Mouse (Mus musculus) hindbrain, embryonic 13.5 days (tissue): ENCODE measurements around the gene Klk10. TPM values are rescaled to one million over a fixed set of nuclear protein-coding genes. Genes with fewer than 3 reads are reported as not detected.
A peak's percentile ranks its signal among the peaks of the same experiment; 100 is the strongest.

Experiments
- ATAC-seq: fragments of 200-750 bp; cut with Nextera tagmentation; 2 replicates; pipeline ENCODE4 v1.8.0; 2017; ENCODE audit warnings: moderate TSS enrichment; ENCODE audit not compliant: low FRiP score
- H3K27ac ChIP-seq: fragments of 300-500 bp; sonication (generic); 2 replicates; pipeline ENCODE4 v1.5.1; 2015; ENCODE audit warnings: inconsistent platforms, mild to moderate bottlenecking, moderate library complexity
- H3K27me3 ChIP-seq: fragments of 300-500 bp; sonication (generic); 2 replicates; pipeline ENCODE4 v1.6.1; 2015; ENCODE audit warnings: mild to moderate bottlenecking, inconsistent platforms
- H3K36me3 ChIP-seq: fragments of 300-500 bp; sonication (generic); 2 replicates; pipeline ENCODE4 v1.6.1; 2015; ENCODE audit warnings: mild to moderate bottlenecking, inconsistent platforms
- H3K4me1 ChIP-seq: fragments of 300-500 bp; sonication (generic); replicated peaks from 2 replicates; pipeline ENCODE4 v1.6.1; 2015; ENCODE audit warnings: inconsistent platforms
- H3K4me2 ChIP-seq: fragments of 300-500 bp; sonication (generic); 2 replicates; pipeline ENCODE4 v1.6.1; 2015; ENCODE audit warnings: inconsistent platforms, mild to moderate bottlenecking, moderate library complexity
- H3K4me3 ChIP-seq: fragments of 300-500 bp; sonication (generic); 2 replicates; pipeline ENCODE4 v1.5.1; 2015; ENCODE audit warnings: mild to moderate bottlenecking, inconsistent platforms
- H3K9ac ChIP-seq: fragments of 300-500 bp; sonication (generic); 2 replicates; pipeline ENCODE4 v1.6.1; 2015; ENCODE audit warnings: mild to moderate bottlenecking, inconsistent platforms
- H3K9me3 ChIP-seq: fragments of 300-500 bp; sonication (generic); 2 replicates; pipeline ENCODE4 v1.6.1; 2016; ENCODE audit warnings: inconsistent platforms
- WGBS: fragments of 180-500 bp; shearing (Covaris S2); methylation state at CpG from one replicate; pipeline ENCODE4 v1.1.7; 2015; 5-methylcytosine and 5-hydroxymethylcytosine counted together
- polyA plus RNA-seq: library from polyadenylated mRNA; unstranded; fragments of >200 nt; fragmentation: Nextera tagmentation; extraction: Ambion mirVana; gene quantifications from 2 replicates; pipeline ENCODE4 v1.2.1, GENCODE M21; 2015

The Klk10 gene
- polyA plus RNA-seq, 1 experiment from 2014 or later: not detected

GRCm38 (mm10) chr7:43777423-43777822 is 3.4 kb upstream of the Klk10 start:
- 88% methylated on average over 12 of the region's 12 CpGs for WGBS
- Histone ChIP-seq H3K36me3 (no peaks in the 10 kb centered on the region), H3K9me3 (no peaks in the 10 kb centered on the region), H3K27me3 (no peaks in the 10 kb centered on the region), H3K27ac (no peak overlapping the region), H3K4me3 (no peak overlapping the region), H3K4me2 (no peak overlapping the region), H3K9ac (no peak overlapping the region), H3K4me1 (peaks cover 3% of the 10 kb centered on the region; the same call in 1 of the 2 replicates)
- ATAC-seq: no peak

GRCm38 (mm10) chr7:43778176-43778970 is 2.5 kb upstream of the Klk10 start:
- WGBS: 90% methylated on average over 10 of the region's 10 CpGs
- Histone ChIP-seq H3K4me2 (no peak overlapping the region), H3K27ac (no peak overlapping the region), H3K9ac (no peak overlapping the region), H3K4me1 (peaks cover 8% of the 10 kb centered on the region), H3K27me3 (peaks cover 8% of the 10 kb centered on the region), H3K4me3 (no peak overlapping the region), H3K9me3 (no peaks in the 10 kb centered on the region), H3K36me3 (no peaks in the 10 kb centered on the region)
- no peak for ATAC-seq

GRCm38 (mm10) chr7:43780241-43780640 is 594 bp upstream of the Klk10 start:
- Histone ChIP-seq H3K4me3 (no peak overlapping the region), H3K4me2 (no peak overlapping the region), H3K9ac (no peak overlapping the region), H3K27me3 (peaks cover 18% of the 10 kb centered on the region), H3K9me3 (no peaks in the 10 kb centered on the region), H3K27ac (no peak overlapping the region), H3K4me1 (peaks cover 8% of the 10 kb centered on the region), H3K36me3 (no peaks in the 10 kb centered on the region)
- ATAC-seq: no peak
- WGBS: 74% methylated on average over 6 of the region's 6 CpGs

- peaks cover 8% of the 10 kb centered on the region for H3K4me1 ChIP-seq
- no peak overlapping the region for H3K9ac ChIP-seq
- no peaks in the 10 kb centered on the region for H3K9me3 ChIP-seq
- no peaks in the 10 kb centered on the region for H3K36me3 ChIP-seq
- WGBS: 87% methylated on average over 11 of the region's 11 CpGs
- H3K4me2 ChIP-seq: no peak overlapping the region
- H3K27ac ChIP-seq: no peak overlapping the region
- H3K4me3 ChIP-seq: no peak overlapping the region
- H3K27me3 ChIP-seq: peaks cover 18% of the 10 kb centered on the region
- ATAC-seq: no peak
Observed at GRCm38 (mm10) chr7:43781541-43781940, 706 bp downstream of the Klk10 start.

GRCm38 (mm10) chr7:43782275-43783265 is 1.7 kb downstream of the Klk10 start:
- ATAC-seq: peak; percentile 74
- H3K36me3 ChIP-seq: no peaks in the 10 kb centered on the region
- H3K9me3 ChIP-seq: no peaks in the 10 kb centered on the region
- H3K4me3 ChIP-seq: peak overlapping the region; percentile 32
- H3K4me2 ChIP-seq: peak overlapping the region; percentile 66
- no peak overlapping the region for H3K27ac ChIP-seq
- peaks cover 8% of the 10 kb centered on the region for H3K4me1 ChIP-seq
- WGBS: 7% methylated on average over 36 of the region's 36 CpGs
- H3K27me3 ChIP-seq: peaks cover 18% of the 10 kb centered on the region
- H3K9ac ChIP-seq: peak overlapping the region; percentile 65

GRCm38 (mm10) chr7:43785286-43785685 is 4.5 kb downstream of the Klk10 start:
- no peak overlapping the region for H3K9ac ChIP-seq
- peaks cover 8% of the 10 kb centered on the region for H3K4me1 ChIP-seq
- no peak overlapping the region for H3K4me2 ChIP-seq
- peaks cover 18% of the 10 kb centered on the region for H3K27me3 ChIP-seq
- H3K4me3 ChIP-seq: no peak overlapping the region
- H3K9me3 ChIP-seq: no peaks in the 10 kb centered on the region
- H3K27ac ChIP-seq: no peak overlapping the region
- 86% methylated on average over 1 of the region's 1 CpGs for WGBS
- no peaks in the 10 kb centered on the region for H3K36me3 ChIP-seq
- ATAC-seq: no peak

DNA sequence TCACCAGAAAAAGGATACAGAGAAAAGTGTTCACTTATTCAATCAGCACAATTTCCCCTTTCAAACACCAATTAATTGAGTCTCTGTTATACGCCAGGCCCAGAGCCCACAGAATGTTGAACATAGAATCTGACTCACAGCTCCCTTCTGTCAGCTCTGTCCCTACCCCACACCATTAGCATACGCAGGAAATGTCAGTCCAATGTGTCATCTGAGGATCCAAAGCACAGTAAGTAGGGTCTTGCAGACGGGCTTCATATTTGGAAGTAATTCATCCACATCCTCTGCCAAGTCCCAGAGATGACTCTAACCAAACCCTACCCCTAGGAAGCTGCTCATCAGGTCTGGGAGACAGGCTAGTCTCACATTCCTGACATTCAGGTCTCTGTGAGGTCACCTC is 7.3 kb downstream of the Klk10 start:
- Histone ChIP-seq H3K4me3 (no peak overlapping the region), H3K9ac (no peak overlapping the region), H3K27ac (no peak overlapping the region), H3K4me1 (no peaks in the 10 kb centered on the region), H3K9me3 (no peaks in the 10 kb centered on the region), H3K36me3 (no peaks in the 10 kb centered on the region), H3K27me3 (peaks cover 13% of the 10 kb centered on the region), H3K4me2 (no peak overlapping the region)
- no peak for ATAC-seq
- 84% methylated on average over 3 of the region's 3 CpGs for WGBS

GRCm38 (mm10) chr7:43789295-43789694 is 8.5 kb downstream of the Klk10 start:
- 69% methylated on average over 2 of the region's 2 CpGs for WGBS
- H3K36me3 ChIP-seq: no peaks in the 10 kb centered on the region
- H3K4me3 ChIP-seq: no peak overlapping the region
- H3K27ac ChIP-seq: no peak overlapping the region
- no peaks in the 10 kb centered on the region for H3K4me1 ChIP-seq
- H3K27me3 ChIP-seq: peaks cover 9% of the 10 kb centered on the region; the same call in 1 of the 2 replicates
- H3K9me3 ChIP-seq: no peaks in the 10 kb centered on the region
- no peak overlapping the region for H3K4me2 ChIP-seq
- no peak overlapping the region for H3K9ac ChIP-seq
- ATAC-seq: no peak

DNA sequence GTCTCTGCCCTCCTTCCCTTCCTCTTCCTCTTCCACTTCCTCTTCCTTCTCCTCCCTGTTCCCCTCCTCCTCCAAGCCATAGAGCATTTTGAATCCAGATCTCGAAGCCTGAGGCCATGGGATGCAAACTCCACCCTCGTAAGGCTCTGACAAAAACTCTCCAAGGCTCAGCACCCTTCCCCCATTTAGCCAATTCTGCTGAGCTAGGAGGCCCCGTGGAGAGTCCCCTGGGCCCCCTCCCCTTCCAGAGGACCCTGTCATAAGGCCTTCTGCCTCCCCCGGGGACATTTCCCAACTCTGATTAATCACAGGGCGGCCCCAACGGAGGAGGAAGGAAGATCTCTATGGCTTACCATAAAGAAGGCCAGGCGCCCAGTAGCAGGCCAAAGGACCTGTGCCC is 10.8 kb downstream of the Klk10 start, which contains the start of gene Klk9:
Klk9 (plus strand) TSS at position 301 of the 400 bp plus-strand sequence.
- Histone ChIP-seq H3K4me1 (peaks cover 6% of the 10 kb centered on the region), H3K4me3 (no peak within 1 kb of the TSS), H3K9me3 (no peaks in the 10 kb centered on the region), H3K4me2 (no peak within 1 kb of the TSS), H3K9ac (no peak within 1 kb of the TSS), H3K27me3 (peaks cover 30% of the 10 kb centered on the region), H3K27ac (no peak within 1 kb of the TSS), H3K36me3 (no peaks in the 10 kb centered on the region)
- no peak for ATAC-seq
- 73% methylated on average over 7 of the region's 7 CpGs for WGBS

DNA sequence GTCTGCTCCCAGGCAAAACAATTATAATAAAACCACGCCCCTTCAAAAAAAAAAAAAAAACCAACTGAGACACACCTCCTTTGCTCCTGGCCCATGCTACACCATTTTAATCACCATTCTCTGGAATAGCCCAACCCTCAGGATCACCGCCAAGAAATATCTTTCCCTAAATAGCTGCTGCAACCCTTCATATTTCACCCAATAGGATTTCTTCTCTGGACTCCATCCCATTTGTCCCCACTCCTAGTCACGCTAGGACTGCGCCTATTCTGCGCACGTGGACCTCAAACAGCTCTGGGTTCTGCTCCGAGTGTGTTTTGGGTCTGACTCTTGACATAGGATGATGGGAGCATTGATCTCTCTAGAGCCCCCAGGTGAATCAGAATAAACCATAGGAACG is 15.5 kb downstream of the Klk10 start:
- no peaks in the 10 kb centered on the region for H3K36me3 ChIP-seq
- H3K9ac ChIP-seq: peak overlapping the region; percentile 68; the same call in 1 of the 2 replicates
- H3K4me3 ChIP-seq: peak overlapping the region; percentile 49
- no peak for ATAC-seq
- H3K9me3 ChIP-seq: no peaks in the 10 kb centered on the region
- H3K4me1 ChIP-seq: peaks cover 17% of the 10 kb centered on the region
- H3K27me3 ChIP-seq: peaks cover 59% of the 10 kb centered on the region
- peak overlapping the region; percentile 75 for H3K4me2 ChIP-seq
- H3K27ac ChIP-seq: no peak overlapping the region
- 7% methylated on average over 8 of the region's 8 CpGs for WGBS

- Histone ChIP-seq H3K4me2 (peak within 1 kb of the TSS; percentile 75), H3K9ac (peak within 1 kb of the TSS; percentile 68), H3K9me3 (no peaks in the 10 kb centered on the region), H3K4me1 (peaks cover 17% of the 10 kb centered on the region), H3K4me3 (peak within 1 kb of the TSS; percentile 49), H3K36me3 (no peaks in the 10 kb centered on the region), H3K27me3 (peaks cover 59% of the 10 kb centered on the region), H3K27ac (no peak within 1 kb of the TSS)
- ATAC-seq: peak; percentile 44
- WGBS: under 1% methylated on average over 28 of the region's 28 CpGs
Observed at GRCm38 (mm10) chr7:43797333-43797769, 16.5 kb downstream of the Klk10 start, which contains the start of gene Klk8. Gene Klk8, plus strand, starts transcription at chr7:43797577.
